Mouse (Mus musculus) monocyte, adult 2 months (primary cell): ENCODE results near the gene Cables2.
"Not testable (repeated sequence)": the region's sequence is repeated elsewhere in the genome, so short reads cannot be mapped to it uniquely, and the experiment has no call there.

Experiments
- DNase-seq, 2 experiments: peaks; one replicate each; pipeline ENCODE4 v3.0.0; 2022; ENCODE audit warnings: low spot score in 2 of 2, low read depth in 1 of 2

Cables2 gene

DNA sequence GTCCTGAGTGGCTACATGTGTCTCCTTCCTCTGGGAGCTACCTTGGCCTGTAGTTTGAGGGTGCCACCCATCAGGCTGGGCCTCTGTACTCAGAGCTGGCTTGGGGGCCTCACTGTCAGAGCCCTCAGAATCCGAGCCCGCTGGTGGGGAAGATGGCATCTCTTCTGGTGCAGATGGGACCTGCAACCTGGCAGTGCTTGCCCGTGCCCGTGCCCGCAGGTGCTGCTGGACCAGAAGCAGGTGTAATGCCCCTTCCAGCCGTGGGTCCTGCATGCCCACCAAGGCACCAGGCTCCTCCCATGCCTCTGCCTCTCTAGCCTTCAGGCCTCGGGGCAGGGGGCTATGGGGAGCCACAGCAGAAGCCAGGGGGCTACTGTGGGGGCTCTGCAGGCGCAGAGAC lies 6.0 kb upstream of the Cables2 start:
- DNase-seq: no peak

DNA sequence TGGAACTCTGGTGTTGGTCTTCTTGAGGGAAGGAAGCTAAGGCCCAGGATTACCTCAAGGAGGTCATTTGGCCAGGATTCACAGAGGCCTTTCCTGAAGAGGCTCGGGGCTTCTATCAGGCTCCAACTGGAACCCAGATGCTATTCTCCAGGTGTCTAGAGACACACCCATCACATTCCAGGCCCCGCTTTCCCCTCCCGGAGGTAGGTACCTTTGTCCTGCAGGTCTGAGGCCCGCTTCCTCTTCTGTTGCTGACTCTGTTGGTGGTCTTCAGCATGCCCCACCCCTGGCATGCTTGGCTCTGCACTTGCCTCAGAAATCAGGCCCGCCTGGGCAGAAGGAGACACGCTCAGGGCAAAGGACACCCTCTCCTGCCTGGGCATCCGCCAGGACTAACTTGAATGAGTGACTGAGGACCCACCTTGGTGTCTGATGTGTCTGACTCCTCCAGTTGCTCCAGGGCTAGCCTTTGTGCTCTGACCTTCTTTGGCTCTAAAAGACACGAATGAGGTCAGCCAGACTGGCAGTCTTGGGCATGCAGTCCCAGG lies 4.6 kb upstream of the Cables2 start:
- no peak for DNase-seq

DNA sequence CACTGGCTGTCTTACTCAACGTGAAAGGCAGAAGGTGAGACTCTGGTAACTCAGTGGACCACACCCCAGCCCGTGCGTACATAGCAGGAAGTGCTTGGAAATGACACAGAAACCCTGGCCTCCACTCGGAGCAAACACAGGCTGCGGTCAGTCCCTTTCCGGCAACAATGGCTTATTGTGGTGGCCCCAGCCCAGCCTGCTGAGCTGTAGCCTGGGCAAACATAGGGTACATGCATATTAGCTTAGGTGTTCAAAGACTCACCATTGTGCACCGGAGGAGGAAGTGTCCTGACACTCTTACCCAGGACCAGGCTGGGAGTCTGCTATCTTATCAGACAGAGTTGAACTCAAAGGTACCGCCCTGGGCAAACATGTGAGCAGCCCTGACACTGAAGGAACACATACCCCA lies 3.6 kb upstream of the Cables2 start:
- DNase-seq: peak; percentile 39 to 46

DNA sequence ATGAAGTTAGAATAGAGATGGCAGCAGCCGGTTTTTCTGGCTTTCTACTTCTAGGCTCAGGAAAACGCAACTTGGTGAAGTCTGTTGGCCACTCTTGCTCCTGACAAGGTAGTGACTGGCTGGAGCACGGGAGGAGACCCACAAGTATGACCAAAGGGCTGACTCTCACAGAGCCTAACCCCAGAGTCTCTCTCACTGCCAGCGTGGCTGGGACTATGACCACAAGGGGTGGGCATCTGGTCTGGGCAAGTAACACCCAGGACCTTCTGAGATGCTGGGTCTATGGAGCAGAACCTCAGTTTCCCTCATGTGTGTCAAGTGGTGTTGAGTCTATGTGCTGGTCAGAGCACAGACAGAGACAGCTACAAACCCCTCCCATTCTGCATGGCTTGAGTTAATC lies 3.1 kb upstream of the Cables2 start:
- no peak for DNase-seq

DNA sequence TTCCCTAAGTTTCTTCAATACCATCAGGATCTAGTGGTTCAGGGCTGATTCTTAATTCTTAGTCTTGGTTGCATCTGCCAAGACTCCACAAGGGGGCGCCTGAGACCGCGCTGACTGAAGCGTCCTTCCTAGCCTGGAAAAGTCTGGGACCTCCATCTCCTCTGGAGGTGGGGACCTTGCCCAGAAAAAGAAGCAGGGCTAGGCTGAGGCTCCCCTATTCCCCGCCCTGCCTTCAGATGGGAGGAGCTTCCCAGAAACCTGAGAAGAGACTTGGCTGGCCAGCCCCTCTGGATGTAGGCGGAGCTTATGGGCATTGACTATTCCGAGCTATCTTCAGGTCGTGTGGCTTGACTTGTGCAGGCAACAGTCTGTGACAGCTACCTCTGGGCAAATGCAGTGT lies 2.5 kb upstream of the Cables2 start:
- peak; percentile 32 to 59 for DNase-seq

DNA sequence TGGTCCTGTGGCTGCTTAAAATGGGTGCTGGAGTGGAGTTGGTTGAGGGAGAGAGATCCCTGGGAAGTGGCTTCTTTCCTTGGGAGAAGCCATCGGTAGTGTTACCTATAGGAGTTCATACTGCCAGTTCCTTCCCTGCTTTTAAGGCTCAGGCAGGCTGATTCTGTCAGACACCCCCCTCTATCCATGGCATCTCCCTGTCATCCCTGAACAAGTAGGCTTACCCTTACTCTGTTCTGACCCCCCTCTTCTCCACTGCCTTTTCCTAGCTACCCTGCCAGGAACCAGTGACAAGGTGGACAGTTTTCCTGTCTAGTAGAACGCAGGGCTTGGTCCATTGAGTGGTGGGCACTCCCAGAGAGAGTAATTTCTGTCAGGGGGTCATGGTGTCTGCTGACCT lies 1.2 kb upstream of the Cables2 start:
- no peak for DNase-seq

DNA sequence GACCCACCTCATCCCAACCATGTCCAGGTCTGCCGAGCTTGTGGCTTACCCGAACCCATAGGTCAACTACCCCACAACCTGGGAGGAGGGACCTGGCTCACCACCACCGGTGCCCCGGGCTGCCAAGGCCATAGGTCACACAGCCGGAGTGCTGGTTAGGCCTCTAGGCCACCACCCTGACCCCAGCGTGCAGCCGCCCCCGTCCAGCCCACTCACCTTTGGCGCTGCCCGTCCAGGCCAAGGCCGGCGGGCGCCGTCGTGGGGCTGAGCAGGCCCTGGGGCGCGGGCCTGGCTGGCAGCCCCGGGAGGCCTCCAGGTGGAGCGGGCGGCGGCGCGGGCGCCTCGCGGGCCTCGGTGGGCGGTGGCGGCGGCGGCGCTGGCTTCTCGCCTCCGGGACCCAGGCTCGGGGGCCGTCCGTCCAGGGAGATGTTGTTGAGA lies 393 bp downstream of the Cables2 start:
- DNase-seq: peak in 1 of 2 experiments; percentile 35

DNA sequence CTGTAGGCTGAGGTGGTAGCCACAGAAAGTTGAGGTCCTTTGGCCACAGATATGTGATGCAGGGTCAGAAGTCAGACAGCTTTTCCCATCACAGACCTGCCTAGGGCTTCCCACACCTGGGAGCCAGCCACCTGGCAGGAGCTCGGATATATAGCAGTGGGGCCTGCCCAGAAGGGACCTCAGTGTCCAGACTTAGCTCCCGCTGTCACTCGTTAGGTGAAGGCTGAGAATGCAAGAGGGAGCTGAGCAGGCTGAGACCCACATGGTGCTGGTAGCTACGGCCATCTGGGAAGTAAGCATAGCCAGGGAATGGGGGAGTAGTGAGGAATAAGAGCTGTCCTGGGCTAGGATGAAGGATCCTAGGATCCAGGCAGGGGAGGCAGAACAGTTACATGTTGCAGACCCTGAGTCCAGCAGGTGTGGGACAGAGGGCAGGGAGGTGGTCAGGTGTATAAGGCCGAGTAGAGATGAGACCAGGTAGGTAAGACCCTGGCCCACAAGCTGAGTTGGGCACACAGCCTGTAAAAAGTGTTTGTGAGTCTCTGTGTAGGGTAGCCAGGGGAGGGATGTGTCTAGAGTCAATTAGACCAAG lies 1.4 kb downstream of the Cables2 start:
- DNase-seq: no peak

DNA sequence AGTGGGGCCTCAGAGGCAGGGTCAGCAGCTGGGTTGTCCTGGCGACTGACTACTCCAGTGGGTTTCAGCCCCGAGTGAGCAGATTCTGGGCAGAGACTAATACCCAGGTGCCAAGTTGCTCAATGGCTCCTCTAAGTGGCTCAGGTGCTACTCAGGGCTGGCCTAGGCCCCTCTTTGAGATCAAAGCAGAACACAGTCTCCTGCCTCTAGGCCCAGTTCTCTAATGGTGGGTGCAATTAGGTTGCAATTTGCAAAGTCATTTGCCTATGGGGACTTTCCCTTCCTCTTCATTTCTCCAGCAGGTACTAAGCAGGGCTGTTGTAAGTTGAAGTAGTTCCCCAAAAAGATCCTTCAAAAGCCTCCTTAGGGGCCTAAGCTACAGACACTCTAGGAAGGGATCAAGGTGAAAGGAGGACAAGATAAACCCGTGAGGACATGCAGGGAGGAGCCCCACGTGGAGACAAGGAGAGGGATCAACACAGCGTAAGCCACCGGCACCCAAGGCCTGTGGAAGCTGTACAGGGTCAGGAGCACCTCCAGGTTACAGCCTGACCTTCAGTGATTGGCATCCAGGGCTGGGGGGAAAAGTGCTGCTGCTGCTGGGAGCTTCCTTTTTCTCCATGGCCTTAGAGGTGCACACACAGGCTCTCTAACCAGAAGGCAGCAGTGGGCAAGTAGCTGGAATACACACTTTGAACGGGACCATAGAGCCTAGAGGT lies 2.6 kb downstream of the Cables2 start:
- no peak for DNase-seq

DNA sequence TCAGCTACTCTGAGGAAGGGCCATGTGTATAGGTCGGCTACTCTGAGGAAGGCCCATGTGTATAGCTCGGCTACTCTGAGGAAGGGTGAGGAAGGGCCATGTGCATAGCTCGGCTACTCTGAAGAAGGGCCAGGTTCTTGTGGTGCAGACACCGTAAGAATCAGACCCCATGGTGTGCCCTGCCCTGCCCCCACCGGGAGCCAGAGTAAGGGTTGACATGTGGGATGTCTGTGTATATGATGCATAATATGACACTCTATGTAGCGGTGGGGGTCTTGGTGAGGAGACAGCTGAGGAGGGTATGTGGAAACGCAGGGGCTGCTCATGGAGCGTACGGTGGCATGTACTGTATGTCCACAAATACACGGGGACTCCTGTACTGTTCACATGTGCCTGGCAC lies 4.0 kb downstream of the Cables2 start:
- no peak for DNase-seq

DNA sequence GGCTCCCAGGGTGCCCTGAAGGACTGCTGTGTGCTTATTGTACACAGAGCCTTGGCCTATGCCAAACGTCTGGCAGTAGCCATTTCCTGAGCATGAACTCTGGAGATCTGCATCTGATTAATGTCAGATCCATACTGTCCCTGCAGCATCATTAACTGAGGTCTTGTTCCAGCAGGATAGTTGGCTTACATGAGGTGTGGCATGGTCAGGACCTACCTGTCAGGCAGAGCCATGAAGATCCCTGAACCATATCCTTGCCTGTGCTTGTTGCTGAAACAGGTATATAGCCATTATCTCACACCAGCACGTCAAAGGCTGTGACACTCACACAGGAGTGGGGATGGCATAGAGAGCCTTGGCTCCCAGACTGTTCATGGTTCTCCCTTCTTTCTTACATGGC lies 5.3 kb downstream of the Cables2 start:
- no peak for DNase-seq

DNA sequence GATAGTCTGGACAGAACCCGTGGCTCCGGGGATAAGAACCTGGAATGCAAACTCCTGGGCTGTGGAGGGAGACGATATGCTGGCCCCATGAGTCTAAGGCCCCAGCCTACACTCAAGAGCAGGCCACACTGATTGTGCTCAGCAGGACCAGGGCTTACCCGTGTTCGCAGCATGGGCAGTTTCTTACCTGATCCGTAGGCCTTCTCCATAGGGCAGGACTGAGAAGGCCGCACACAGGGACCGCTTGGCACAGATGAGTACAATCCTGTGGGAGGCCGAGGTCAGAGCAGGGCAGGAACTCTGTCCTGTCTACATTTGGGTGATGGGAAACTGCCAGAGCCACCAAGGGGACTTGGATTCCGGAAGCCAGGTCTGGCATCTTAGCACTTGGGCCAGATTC lies 10.4 kb downstream of the Cables2 start:
- no peak for DNase-seq

DNA sequence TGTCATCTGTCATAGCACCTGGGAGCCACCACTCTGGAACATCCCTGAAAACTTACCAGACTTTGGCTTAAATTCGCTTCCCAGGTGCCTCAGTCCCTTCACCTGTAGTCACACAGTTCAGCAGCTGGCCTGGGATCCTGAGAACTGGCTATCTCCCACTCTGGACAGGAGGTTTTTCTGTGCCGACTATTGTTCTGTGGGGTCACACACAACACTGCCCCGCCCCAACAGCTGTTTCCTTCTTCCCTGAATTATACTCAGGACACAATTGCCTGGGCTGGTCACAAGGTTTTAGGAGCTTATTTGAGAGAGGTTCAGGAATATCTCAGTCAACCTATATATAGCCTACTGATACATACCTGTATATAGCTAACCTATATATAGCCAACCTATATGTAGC lies 10.9 kb downstream of the Cables2 start:
- no peak for DNase-seq

DNA sequence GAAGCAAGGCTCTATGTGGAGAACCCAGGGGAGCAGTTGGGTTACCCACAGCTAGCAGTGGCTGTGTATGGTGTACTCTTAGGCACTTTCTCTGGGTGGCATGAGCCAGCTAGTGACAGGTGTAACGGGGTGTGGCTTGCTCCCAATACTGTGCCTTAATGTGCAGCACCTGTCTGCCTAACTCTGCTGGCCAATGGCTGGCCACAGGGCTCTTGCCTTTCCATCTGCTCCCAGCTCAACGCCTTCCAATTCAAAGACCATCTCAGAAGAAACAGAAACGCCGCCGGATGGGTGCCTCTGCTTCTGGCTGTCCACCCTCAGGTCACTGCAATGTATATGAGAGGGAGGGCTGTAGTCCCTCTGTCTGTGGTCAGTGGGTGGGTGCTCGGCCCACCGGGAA lies 11.4 kb downstream of the Cables2 start:
- DNase-seq: no peak

DNA sequence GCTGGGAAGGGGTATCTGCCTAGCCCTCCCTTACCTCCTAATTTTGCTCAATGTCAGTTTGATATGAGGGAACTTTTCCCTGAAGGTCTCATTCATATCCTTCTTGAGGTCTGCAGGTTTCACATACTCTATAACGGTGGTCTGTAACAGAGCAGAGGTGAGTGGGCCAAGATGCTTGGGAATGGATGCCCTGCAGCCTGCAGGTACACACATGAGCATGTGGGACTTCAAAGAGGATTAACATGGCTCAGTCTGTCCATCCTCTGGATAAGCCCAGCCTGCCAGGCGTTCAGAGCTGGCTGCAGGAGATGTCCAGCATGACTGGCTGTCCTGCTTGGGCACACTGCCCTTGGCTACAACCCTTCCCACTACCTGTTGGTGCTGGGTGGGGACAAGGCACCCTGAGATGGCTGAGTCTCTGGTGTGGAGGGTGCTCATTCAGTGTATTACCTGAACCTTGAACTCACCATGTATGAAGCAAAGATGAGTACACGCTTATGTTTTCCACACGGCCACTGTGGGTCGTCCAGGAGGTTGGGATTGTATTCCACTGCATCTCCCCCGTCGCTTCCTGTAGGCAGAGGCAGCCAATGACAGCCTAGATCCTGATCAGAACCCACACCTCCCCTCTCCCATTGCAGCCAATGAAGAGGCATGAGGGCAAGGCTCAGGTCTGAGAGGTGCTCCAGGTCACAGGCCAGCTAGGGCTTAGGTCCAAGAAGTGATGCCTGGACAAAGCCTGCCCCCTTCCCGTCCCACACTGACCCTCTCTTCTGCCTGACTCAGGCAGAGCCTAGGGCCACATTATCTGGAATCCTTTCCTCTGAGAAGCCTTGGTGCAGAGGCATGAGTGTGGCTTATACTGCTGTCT lies 12.5 kb downstream of the Cables2 start:
- DNase-seq: no peak

DNA sequence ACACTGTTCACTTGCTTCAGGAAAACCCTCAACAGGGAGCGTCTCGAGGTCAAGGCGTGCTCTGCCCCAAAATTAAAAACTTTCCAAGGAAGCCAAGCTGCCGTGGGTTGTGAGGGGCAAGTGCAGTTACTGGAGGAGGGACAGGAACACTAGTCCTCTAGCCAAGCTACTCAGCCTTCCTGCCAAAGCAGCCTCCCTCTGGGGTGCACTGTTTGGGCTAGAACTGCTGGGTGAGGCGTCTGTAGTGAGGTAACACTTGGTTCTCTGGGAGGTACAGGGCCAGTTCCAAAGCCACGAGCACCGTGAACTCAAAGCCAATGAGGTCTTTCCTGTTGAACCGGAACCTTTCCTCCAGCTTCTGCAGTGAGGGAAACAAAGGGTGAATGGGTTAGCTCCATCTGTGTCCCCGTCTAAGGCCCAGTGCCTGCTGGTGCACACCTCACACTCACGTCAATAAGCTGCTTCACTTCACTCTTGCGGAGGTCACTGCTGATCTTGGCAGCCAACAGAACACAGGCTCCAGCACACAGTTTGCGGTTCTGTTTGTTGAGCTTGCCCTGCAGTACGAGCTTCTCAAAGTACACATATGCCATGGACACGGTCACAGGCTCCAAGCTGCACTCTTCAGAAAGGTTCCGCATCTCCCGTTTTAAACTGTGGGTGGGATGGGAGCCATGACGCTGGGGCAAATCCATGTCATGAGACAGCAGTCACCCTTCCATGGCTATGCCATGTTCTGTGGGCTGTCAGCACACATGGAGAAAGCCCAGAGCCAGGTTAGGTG lies 13.3 kb downstream of the Cables2 start:
- DNase-seq: not testable (repeated sequence)

DNA sequence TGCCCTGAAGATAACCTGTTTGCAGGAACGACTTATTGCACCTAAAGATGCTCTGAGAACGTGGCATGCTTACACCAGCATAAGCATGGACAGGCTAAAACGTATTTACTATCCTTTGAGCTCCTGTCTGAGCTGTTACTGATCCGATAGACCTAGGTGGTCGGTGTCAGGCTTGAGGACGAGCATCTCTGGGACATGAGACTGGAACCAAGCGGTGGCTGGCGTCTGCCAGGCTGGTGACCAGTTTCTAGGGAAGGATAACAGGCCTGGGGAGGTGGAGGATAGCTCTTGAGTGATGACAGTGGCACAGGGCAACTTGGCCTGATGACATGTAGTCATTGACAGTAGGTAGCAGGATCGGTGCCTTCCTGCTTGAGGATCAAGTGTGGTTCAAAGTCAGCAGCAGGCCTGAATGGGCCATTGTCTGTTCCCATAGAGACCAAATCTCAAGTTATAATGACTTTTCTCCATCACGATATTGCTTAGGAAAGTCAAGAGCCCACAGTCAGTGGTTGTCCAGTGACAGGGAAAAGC lies 14.3 kb downstream of the Cables2 start:
- DNase-seq: not testable (repeated sequence)

DNA sequence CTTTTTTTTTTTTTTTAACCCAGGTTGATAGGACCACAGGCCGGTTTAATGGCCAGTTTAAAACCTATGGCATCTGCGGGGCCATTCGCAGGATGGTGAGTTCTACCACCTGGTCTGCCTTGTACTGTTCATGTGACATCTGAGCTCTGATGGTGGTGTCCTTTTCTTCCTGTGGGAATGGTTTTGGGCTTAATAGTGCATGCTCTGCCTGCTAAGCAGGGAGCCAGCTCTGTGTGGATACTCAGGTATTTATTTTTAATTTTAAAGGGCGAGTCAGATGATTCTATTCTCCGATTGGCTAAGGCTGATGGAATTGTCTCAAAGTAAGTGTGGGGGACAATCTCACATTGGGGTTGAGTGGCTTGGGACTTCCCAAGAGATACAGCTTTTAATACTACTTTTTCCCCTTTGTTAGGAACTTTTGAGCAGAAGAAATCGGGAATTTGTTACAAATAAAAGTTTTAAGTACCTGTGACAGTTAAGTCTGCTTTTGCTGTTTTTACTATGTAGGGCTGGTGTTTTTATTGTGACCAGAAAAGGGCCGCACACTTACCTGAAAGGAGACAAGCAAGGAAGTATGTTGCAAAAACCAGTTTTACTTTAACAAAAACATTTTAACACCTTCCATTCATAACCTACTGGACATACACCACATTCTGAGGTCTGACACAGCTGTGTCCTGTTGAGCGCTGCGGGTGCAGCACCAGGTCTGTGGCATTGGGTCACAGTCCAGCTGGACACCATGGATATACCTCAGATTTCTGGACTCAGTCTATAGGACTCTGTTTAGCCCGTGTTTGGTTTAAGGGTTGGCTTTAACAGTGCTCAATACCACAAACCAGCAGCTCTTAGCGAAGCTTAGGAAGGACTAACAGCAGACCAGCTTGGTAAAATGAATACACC lies 15.1 kb downstream of the Cables2 start:
- no peak for DNase-seq

DNA sequence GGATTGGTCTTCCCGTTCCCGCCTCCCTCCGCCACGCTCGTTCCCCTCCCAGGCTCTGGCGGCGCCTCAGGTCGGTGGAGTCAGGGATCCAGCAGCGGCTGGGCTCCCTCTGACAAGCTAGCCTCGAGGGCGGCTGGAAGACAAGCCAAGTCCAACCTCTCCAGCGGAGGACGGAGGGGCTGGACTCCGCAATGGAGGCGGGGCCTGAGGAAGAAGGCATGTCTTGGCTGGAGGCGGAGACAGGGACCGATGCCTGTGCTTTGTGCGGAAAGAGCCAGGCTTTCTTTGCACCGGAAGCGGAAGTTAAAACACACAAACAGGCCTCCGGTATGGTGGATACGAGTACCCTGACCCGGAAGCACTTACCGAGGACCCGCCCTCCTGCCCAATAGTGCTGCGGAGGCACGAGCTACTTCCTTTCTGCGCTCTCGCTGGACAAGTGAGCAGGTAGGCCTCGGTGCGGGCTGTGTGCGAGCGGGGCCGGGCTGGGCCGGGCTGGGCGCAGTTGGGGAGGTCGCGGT lies 16.2 kb downstream of the Cables2 start, which contains the start of gene Rps21:
Rps21 (plus strand) TSS at position 377 of the 521 bp plus-strand sequence.
- peak; percentile 91 to 93 for DNase-seq
